Mouse (Mus musculus): Measurements from ENCODE around the gene Ssbp2.

Ssbp2 gene

DNA sequence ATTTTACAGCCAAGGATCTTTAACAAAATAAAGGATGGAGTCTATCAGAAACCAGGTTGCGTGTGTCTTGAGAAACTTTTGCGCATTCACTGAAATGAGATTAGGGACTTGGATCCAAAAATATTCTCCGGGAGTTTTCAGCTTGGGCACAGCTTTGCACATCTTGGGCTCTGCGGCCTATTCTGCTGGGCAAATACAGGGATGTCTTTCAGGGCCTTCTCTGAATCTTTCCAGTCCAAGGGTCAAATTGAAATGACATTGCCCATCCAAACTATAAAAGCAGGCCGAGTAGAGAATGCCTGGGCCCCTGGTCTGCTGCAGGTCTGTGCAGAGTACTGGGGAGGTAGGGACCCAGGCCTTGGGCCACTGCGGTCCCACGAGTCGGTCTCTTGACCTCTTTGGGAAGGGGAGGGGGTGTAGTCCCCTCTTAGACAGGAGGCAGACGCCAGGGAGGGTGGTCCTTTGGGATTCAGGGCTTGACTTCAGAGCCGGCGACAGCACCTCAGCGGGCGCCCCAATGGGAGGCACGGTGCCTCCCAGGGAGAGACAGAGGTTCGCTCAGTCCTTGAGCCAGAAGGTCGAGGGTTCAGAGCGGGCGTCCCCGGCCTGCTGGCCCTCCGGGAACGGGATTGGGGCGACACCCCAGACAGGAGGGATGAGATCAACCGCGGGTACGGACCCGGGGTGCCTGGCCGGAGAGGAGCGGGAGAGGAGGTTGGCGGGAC, at the start of gene Ssbp2:
Gene Ssbp2, plus strand, starts transcription at position 388 of the 725 bp plus-strand sequence.
- peak; percentile 73 for DNase-seq (ENCODE audit: low spot score)

- DNase-seq (ENCODE audit: low spot score) = no peak
These were observed 46.2 kb upstream of the Ssbp2 start for GRCm38 (mm10) chr13:91413752-91414503.

DNA sequence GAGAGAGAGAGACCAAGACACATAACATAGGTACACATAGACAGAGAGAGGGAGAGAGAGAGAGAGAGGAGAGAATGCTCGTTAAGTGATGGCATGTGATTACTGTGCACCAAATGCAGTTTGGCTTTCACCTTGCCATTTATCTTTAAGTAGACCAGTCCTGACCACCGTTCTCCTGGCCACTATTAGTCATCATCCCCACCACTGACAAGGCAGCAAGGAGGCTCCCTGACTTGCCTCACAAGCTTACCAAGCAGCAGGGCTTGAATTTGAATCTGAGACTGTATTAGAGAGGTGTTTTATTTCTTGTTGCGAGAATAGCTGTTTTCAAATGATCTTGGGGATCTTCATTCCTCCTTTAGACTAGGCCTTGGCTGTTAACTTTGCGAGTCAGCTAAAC, 44.2 kb upstream of the Ssbp2 start:
- no peak for DNase-seq (ENCODE audit: low spot score)

GRCm38 (mm10) chr13:91416698-91417097, 43.4 kb upstream of the Ssbp2 start:
- DNase-seq (ENCODE audit: low spot score) = no peak

DNA sequence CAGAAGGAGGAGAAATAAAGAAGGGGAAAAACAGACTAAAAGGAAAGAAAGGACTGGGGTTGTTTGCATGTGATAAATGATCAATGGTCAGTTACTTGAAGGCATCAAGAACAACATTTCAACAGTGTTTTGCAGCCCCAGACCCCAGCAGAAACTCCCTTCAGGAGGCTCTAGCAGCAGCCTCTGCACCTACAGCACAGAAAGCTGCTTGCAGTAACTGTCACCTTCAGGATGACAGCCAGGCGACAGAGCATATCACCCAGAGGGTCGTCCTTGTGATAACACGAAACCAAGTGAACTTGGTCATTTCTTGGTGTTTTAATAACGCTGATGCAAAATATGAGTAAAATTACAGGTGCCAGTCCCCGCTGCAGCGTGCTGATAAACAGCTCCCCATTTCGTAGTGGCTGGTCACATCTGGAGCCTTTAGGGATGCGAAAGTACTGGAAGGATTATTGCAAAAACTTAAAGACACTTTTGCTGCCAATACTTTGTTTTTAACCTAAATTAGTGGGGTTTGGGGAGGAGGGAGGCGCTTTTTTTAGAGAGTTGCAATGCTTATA, 38.6 kb upstream of the Ssbp2 start:
- peak; percentile 68 for DNase-seq (ENCODE audit: low spot score)

- DNase-seq (ENCODE audit: low spot score) = no peak
These were observed 29.2 kb upstream of the Ssbp2 start for GRCm38 (mm10) chr13:91430867-91431266.

DNA sequence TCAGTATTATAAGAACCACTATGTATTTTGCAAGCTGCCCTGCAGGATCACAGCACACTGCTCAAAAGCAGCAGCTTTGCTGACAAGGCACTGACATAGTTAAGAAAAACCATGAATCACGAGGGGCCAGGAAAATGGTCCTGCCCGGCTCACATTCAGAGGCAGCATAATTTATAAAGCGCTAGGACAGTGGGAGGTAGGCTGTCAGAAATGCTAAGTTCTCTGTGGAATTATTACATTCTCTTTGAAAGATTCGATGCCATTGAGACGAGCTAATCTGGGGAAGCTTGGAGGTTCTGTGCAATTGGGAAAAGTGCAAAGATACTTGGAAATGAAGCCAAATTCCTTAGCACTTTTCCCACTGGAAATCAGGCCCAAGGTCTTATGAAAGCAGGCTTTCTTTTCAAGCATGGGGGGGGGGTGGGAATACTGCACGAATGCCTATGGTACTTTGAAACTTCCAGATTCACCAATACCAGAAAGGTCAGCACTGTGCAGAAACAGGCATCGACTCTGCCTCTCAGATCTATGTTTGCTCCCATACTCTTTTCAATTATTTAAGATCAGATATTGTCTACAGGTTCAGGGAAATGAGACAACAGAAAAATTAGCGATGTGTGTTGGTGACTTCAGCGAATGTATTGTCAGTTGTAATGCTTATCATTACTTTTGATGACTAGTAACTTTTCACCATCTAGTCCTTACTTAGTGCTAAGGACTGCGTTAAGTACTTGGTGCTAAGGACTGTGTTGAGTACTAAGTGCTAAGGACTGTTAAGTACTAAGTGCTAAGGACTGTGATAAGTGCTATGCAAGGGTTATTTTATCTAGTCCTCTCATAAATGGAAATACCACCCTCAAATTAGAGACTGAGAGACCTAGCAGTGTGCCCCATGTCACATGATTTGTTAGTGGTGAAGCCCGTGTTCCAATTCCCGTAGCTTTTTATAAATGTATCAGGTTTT, 28.4 kb upstream of the Ssbp2 start:
- peak; percentile 23 for DNase-seq (ENCODE audit: low spot score)

- DNase-seq (ENCODE audit: low spot score) = no peak
These were observed 27.1 kb upstream of the Ssbp2 start for GRCm38 (mm10) chr13:91433021-91433420.

- no peak for DNase-seq (ENCODE audit: low spot score)
These were observed 22.2 kb upstream of the Ssbp2 start for GRCm38 (mm10) chr13:91437931-91438330.

DNA sequence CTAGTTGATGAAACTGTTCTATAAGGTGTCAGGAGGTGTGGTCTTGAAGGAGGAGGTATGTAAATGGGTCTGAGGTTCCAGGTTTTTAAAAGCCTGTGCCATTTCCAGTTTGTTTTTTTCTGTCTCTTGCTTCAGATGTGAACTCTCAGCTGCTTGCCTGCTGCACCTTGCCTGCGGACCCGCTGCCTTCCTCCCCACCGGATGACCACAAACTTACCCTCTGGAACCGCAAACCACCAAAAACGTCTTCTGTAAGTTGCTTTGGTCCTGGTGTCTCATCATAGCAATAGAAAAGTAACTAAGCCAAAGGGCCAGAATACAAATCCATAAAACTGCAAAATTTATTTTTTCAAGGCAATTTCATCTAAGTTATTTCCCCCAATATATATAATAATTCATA, 18.6 kb upstream of the Ssbp2 start:
- DNase-seq (ENCODE audit: low spot score) = no peak

GRCm38 (mm10) chr13:91446728-91447127, 13.4 kb upstream of the Ssbp2 start:
- no peak for DNase-seq (ENCODE audit: low spot score)

DNA sequence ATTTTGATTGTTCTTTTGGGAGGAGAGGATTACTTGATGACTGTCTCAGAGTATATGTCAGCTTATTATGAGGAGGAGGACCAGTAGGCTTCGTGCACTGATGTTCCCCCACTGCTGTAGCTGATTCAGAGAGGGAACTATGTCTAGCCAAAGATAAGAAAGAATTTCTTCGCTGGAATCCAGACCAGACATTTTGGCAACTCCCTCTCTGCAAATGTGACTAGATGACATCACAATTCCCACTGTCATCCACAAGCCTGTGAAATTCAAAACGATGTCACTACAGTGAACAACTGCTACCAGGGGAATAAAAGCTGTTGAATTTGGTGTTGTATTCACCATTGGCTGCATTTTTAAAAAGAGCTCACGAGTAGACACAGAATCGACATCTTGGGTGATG, 11.1 kb upstream of the Ssbp2 start:
- no peak for DNase-seq (ENCODE audit: low spot score)

DNA sequence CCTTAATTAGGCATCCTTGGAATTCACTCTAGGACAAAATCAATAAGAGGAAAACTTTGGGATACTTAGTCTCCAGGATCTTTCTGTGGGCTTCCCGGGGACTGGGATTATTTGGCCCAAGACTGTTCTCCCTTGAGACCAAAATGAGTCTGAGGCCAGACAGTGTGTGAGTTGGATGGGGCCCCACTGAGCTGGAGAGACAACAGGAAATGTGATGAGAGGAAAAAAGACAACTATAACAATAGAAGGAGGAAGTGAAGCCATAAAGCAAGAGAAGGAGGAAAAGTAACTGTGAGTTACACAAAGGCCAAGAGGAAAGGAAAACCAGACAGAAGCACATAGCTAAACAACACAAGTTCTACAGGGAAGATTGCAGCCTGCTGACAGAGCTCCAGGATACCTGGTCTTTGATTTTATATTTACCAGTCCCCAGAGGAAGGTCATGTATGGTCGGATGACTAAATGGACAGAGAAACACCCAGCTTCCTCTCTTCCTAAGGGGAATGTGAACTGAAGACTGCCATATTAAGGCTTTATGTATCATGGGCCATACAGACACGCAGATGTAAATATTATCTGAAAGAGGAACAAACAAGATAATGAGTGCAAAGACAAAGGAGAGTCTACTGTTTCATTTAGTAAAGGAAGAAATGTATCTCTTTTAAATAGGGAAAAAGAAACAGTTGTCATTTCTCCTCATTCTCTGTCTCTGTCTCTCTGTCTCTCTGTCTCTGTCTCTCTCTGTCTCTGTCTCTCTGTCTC, 8.5 kb upstream of the Ssbp2 start:
- no peak for DNase-seq (ENCODE audit: low spot score)

DNA sequence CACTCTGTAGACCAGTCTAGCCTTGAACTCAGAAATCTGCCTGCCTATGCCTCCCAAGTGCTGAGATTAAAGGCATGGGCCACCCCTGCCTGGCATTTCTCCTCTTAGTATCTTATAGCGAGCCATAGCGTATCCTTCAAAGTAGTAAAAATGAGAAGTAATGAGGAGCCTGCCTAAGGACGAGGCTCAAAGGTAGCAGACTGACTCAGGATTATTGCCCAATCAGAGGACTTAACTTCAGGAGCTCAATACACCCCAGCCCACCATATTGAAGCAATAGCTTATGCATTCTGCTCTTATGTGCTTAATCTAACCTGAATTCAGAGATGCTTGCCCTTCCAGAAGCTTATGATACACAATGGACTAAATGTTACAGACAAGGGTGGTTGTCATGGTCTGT, 7.8 kb upstream of the Ssbp2 start:
- peak; percentile 2 for DNase-seq (ENCODE audit: low spot score)

- DNase-seq (ENCODE audit: low spot score) = peak; percentile 2
These were observed 6.8 kb upstream of the Ssbp2 start for GRCm38 (mm10) chr13:91453236-91453635.

DNA sequence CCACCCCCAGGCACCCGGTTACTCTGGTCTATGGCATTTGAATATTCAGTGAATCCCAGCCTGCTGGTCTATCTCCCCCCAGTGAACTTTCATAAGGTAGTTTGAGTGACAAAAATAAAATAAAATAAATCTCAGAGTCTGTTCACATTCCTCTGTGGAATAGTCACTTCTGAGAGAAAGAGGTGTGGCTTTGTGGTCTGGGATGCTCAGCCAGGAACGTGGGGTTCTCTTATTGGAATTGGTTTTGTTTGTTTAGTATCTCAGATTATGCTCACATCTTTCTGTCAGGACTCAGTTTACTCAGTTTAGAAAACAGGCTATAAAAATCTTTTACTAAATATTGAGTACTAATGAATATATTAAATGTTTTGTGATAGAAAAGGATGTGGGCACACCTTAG, 4.0 kb upstream of the Ssbp2 start:
- no peak for DNase-seq (ENCODE audit: low spot score)

DNA sequence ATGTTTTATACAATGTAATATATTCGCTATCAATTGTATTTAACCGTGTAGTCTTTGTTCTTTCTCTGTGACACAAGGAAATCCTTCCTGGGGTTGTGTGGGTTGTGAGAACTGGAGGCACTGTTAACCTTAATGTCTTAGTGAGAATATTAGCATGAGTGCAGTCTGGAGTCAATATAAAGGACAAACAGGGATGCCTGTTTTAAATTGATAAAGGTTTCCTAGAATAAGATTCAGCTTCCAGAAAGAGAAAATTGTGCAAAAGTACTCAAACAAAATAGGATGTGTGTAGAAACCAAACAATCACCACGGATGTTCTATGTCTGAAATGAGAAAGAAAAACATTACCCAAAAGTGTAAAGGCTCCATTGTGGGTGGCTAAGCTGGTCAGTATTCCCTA, 3.3 kb upstream of the Ssbp2 start:
- DNase-seq (ENCODE audit: low spot score) = no peak

DNA sequence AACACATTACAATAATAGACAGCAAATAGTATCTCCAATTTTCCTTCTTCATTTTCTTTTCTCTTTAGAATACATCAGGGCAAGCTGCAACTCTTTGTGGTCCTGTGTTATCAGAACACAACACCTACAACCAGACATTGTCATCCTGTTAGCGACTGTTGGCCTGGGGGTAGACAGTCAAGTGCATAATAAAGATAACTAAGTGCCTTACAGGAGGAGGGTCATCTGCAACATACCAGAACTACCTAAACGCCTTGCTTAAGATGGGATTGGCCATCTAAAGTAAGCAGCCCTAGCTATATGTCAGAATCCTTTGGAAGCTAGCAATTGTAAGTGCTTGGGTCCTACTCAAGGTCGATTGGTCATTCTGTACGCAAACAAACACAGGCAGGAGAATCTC, 2.1 kb upstream of the Ssbp2 start:
- peak; percentile 2 for DNase-seq (ENCODE audit: low spot score)

GRCm38 (mm10) chr13:91459489-91459888, 594 bp upstream of the Ssbp2 start:
- DNase-seq (ENCODE audit: low spot score) = no peak

DNA sequence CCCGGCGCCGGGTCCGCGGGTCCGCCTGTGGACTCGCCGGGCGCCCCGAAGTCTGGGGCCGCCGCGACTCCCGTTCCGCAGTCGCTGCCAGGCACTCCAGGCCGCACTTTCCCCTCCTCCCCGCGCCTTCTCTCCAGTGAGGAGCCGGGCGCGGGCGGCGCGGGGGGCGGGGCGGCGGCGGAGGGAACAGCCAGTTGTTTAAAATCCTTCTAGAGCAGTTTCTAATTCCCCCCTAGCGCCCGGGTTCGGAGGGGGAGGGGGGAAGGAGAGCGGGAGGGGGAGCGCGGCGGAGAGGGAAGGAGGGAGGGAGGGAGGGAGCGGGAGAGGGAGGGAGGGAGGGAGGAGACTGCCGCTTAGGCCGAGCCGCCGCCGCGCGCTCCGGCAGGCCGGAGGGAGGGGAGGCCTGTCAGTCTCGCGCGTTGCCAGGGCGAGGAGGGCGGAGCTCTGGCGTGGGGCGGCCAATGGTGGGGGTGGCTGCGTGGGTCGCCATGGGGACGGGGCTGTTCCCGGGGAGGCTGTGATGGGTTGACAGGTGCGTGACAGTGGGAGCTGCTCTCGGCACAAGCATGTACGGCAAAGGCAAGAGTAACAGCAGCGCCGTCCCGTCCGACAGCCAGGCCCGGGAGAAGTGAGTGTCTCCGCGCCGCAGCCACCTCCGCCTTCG, 670 bp downstream of the Ssbp2 start:
- peak; percentile 97 for DNase-seq (ENCODE audit: low spot score)

- no peak for DNase-seq (ENCODE audit: low spot score)
These were observed 1.2 kb downstream of the Ssbp2 start for GRCm38 (mm10) chr13:91461299-91461698.
